Mouse (Mus musculus) brain, embryonic 14.5 days (tissue): ENCODE data around the gene Lamc1.

Experiments used
- CTCF ChIP-seq: fragments of 200-500 bp; IDR thresholded peaks from 2 replicates; pipeline ENCODE4 v1.5.1; 2012; ENCODE audit warnings: inconsistent platforms, mild to moderate bottlenecking, moderate library complexity, borderline replicate concordance; ENCODE audit not compliant: insufficient read depth, insufficient read length; ENCODE audit errors: extremely low read depth
- POLR2A ChIP-seq: fragments of 200-500 bp; IDR thresholded peaks from 2 replicates; pipeline ENCODE4 v1.6.1; 2012; ENCODE audit warnings: mild to moderate bottlenecking, inconsistent platforms, borderline replicate concordance; ENCODE audit not compliant: poor library complexity, insufficient read depth, insufficient read length, severe bottlenecking; ENCODE audit errors: extremely low read depth

DNA sequence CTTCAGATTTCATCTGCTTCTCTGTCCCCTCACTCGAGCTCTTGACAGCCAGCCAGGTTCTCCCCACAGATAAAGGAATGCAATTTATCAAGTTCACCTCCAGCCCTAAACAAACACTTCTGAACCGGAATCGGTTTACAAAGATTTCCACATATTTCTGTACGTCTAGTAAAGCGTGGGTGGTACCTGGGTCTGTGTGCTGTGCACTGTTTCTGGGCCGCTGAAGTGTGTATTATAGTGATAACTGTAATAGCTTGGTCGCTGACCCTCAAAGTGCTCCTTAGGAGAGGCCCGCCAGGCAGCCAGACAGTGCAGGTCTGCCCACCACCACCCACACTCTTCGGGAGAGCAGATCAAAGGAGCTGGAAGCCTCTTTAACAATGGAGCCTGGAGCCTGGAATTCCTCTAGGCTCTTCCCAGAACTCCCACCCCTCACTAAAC lies 160.3 kb downstream of the Lamc1 start:
- TF ChIP-seq CTCF (no peak), POLR2A (no peak)
